Mouse (Mus musculus) fibroblast of lung, adult 2 months (primary cell): Measurements from ENCODE around the gene Igfbp7.
A peak's percentile ranks its signal among the peaks of the same experiment; 100 is the strongest.

Experiments
- DNase-seq: peaks from one replicate; pipeline ENCODE4 v3.0.0-alpha.2; 2011; ENCODE audit warnings: low read depth

Gene Igfbp7

GRCm38 (mm10) chr5:77379434-77380135 is 28.3 kb downstream of the Igfbp7 start:
- no peak for DNase-seq

GRCm38 (mm10) chr5:77378027-77378426 is 29.8 kb downstream of the Igfbp7 start:
- DNase-seq = no peak

- no peak for DNase-seq
Measured at GRCm38 (mm10) chr5:77375546-77375945, 32.3 kb downstream of the Igfbp7 start.

- no peak for DNase-seq
Measured at GRCm38 (mm10) chr5:77374945-77375344, 32.9 kb downstream of the Igfbp7 start.

- no peak for DNase-seq
Measured at GRCm38 (mm10) chr5:77372778-77373177, 35.1 kb downstream of the Igfbp7 start.

GRCm38 (mm10) chr5:77372242-77372641 is 35.6 kb downstream of the Igfbp7 start:
- no peak for DNase-seq

GRCm38 (mm10) chr5:77370378-77370892 is 37.4 kb downstream of the Igfbp7 start:
- DNase-seq = no peak

GRCm38 (mm10) chr5:77369394-77369793 is 38.4 kb downstream of the Igfbp7 start:
- DNase-seq = no peak

- DNase-seq = no peak
Measured at GRCm38 (mm10) chr5:77368194-77368593, 39.6 kb downstream of the Igfbp7 start.

GRCm38 (mm10) chr5:77367682-77368081 is 40.2 kb downstream of the Igfbp7 start:
- DNase-seq = peak; percentile 96

GRCm38 (mm10) chr5:77367145-77367544 is 40.7 kb downstream of the Igfbp7 start:
- DNase-seq = no peak

GRCm38 (mm10) chr5:77366313-77366712 is 41.5 kb downstream of the Igfbp7 start:
- DNase-seq = no peak

- no peak for DNase-seq
Measured at GRCm38 (mm10) chr5:77364443-77365038, 43.3 kb downstream of the Igfbp7 start.

- DNase-seq = no peak
Measured at GRCm38 (mm10) chr5:77363650-77364049, 44.2 kb downstream of the Igfbp7 start.

- no peak for DNase-seq
Measured at GRCm38 (mm10) chr5:77362120-77362519, 45.7 kb downstream of the Igfbp7 start.

- DNase-seq = no peak
Measured at GRCm38 (mm10) chr5:77361006-77361405, 46.8 kb downstream of the Igfbp7 start.

- no peak for DNase-seq
Measured at GRCm38 (mm10) chr5:77359971-77360370, 47.9 kb downstream of the Igfbp7 start.

- no peak for DNase-seq
Measured at GRCm38 (mm10) chr5:77358347-77358746, 49.5 kb downstream of the Igfbp7 start.

- no peak for DNase-seq
Measured at GRCm38 (mm10) chr5:77357405-77358149, 50.3 kb downstream of the Igfbp7 start.

- DNase-seq = no peak
Measured at GRCm38 (mm10) chr5:77355307-77356265, 52.3 kb downstream of the Igfbp7 start.

GRCm38 (mm10) chr5:77354361-77354787 is 53.5 kb downstream of the Igfbp7 start:
- no peak for DNase-seq

GRCm38 (mm10) chr5:77351691-77352090 is 56.1 kb downstream of the Igfbp7 start:
- no peak for DNase-seq
